Mouse (Mus musculus): ENCODE results near the gene Crim1. TPM values are rescaled to one million over a fixed set of nuclear protein-coding genes. Genes with fewer than 3 reads are reported as not detected.

Crim1 gene
- polyA plus RNA-seq, 1 experiment from 2014 or later, result 2.3 TPM

DNA sequence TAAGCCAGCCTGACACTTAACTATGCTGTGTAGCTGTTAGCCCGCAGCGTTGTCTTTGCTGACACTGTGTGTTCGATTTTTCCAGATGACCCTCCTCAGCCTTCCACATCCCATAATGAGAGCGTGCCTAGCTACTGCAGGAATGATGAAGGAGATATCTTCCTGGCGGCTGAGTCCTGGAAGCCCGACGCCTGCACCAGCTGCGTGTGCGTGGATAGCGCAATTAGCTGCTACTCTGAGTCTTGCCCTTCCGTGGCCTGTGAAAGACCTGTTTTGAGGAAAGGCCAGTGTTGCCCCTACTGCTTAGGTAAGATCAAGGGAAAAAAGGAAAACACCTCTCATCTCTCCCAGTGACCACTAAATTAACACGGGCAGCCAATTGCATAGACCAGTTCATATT, 154.8 kb downstream of the Crim1 start:
- Histone ChIP-seq H3K9ac (ENCODE audit: low read length) (no peak overlapping the region), H3K36me3 (ENCODE audit: control insufficient read depth, insufficient read depth) (no peaks in the 10 kb centered on the region), H3K4me2 (ENCODE audit: low read depth, low read length) (no peak overlapping the region), H3K4me3 (ENCODE audit: low read length) (no peak overlapping the region), H3K27me3 (ENCODE audit: control insufficient read depth, insufficient read depth, low read length) (no peaks in the 10 kb centered on the region), H3K4me1 (ENCODE audit: control insufficient read depth, insufficient read depth, low read length) (peaks cover 13% of the 10 kb centered on the region), H3K27ac (ENCODE audit: low read length) (peak overlapping the region; percentile 48; the same call in 1 of the 2 replicates), H3K9me3 (replicated peaks; ENCODE audit: control insufficient read depth, low read length) (no peaks in the 10 kb centered on the region)
- no peak for ATAC-seq (replicated peaks; ENCODE audit: extremely low read depth, insufficient read depth, low FRiP score)
- 82% methylated on average over 12 of the region's 12 CpGs for WGBS

DNA sequence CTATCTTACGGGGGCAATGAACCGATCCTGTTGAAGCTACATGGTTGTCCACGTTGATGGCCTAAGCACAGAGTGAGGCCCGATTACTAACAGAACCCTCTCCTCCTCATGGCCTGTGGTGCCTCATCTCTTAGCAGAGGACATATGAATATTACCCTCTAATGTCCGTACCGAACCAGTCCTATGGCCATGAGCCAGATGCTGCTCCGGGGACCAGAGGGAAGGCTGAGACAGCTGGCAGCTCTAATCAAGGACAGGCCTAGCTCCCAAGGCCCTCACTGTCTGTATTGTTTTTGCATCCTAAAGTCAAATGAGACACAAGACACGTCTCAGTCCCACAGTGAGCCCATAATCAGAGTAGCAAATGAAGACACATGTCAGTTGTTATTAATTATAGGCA, 155.6 kb downstream of the Crim1 start:
- H3K27me3 ChIP-seq (ENCODE audit: control insufficient read depth, insufficient read depth, low read length), result no peaks in the 10 kb centered on the region
- 83% methylated on average over 8 of the region's 8 CpGs for WGBS
- no peak overlapping the region for H3K4me2 ChIP-seq (ENCODE audit: low read depth, low read length)
- no peaks in the 10 kb centered on the region for H3K36me3 ChIP-seq (ENCODE audit: control insufficient read depth, insufficient read depth)
- no peak for ATAC-seq (replicated peaks; ENCODE audit: extremely low read depth, insufficient read depth, low FRiP score)
- no peaks in the 10 kb centered on the region for H3K9me3 ChIP-seq (replicated peaks; ENCODE audit: control insufficient read depth, low read length)
- H3K9ac ChIP-seq (ENCODE audit: low read length), result no peak overlapping the region
- no peak overlapping the region for H3K4me3 ChIP-seq (ENCODE audit: low read length)
- peaks cover 13% of the 10 kb centered on the region for H3K4me1 ChIP-seq (ENCODE audit: control insufficient read depth, insufficient read depth, low read length)
- H3K27ac ChIP-seq (ENCODE audit: low read length), result no peak overlapping the region

DNA sequence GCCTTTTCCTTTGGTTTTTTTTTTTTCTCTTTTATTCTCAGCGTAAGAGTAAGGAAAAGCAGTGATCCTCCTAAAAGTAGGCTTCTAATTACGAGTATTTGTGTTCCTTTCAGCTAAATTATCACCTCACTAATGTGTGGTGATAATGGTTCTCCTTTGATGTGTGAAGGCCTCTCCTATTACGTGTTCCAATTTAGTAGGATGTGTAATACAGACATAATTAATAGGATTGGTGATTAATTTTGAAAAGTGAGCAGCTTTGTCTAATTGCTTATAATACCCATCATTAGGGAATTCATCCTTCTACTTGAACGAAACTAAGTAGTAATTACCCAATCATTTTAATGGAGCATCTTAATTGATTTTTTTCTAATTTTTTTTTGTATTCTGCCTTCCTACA, 157.7 kb downstream of the Crim1 start:
- Histone ChIP-seq H3K4me1 (ENCODE audit: control insufficient read depth, insufficient read depth, low read length) (peaks cover 8% of the 10 kb centered on the region), H3K4me3 (ENCODE audit: low read length) (no peak overlapping the region), H3K9ac (ENCODE audit: low read length) (no peak overlapping the region), H3K4me2 (ENCODE audit: low read depth, low read length) (no peak overlapping the region), H3K27me3 (ENCODE audit: control insufficient read depth, insufficient read depth, low read length) (no peaks in the 10 kb centered on the region), H3K36me3 (ENCODE audit: control insufficient read depth, insufficient read depth) (no peaks in the 10 kb centered on the region), H3K27ac (ENCODE audit: low read length) (no peak overlapping the region), H3K9me3 (replicated peaks; ENCODE audit: control insufficient read depth, low read length) (no peaks in the 10 kb centered on the region)
- no peak for ATAC-seq (replicated peaks; ENCODE audit: extremely low read depth, insufficient read depth, low FRiP score)
- WGBS, result 82% methylated on average over 4 of the region's 4 CpGs

DNA sequence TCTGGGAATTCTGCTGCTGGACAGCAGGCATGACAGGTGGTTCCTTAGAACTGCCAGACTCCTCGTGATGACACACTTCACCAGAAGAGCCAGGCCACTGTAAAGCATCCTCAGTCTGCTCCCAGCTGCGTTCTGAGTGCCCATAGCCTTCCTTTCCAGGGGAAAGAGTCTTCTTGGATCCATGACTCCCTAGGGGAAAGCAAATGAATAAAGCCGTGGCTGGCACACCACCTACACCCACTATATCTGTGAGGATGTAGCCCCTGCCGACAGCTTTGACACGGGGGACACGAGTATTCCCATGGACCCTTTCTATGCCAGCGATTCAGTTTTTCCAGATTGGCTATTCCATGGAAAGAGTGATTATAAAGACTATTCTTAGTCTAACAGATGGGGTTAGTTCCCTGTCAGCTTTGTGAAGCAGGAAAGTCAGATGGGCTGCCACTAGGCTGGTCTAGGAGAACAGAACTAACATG, 158.2 kb downstream of the Crim1 start:
- ATAC-seq (replicated peaks; ENCODE audit: extremely low read depth, insufficient read depth, low FRiP score), result no peak
- H3K36me3 ChIP-seq (ENCODE audit: control insufficient read depth, insufficient read depth), result no peaks in the 10 kb centered on the region
- no peak overlapping the region for H3K4me2 ChIP-seq (ENCODE audit: low read depth, low read length)
- H3K9ac ChIP-seq (ENCODE audit: low read length), result no peak overlapping the region
- no peaks in the 10 kb centered on the region for H3K27me3 ChIP-seq (ENCODE audit: control insufficient read depth, insufficient read depth, low read length)
- H3K4me3 ChIP-seq (ENCODE audit: low read length), result no peak overlapping the region
- no peaks in the 10 kb centered on the region for H3K9me3 ChIP-seq (replicated peaks; ENCODE audit: control insufficient read depth, low read length)
- H3K27ac ChIP-seq (ENCODE audit: low read length), result no peak overlapping the region
- peaks cover 7% of the 10 kb centered on the region for H3K4me1 ChIP-seq (ENCODE audit: control insufficient read depth, insufficient read depth, low read length)
- 64% methylated on average over 7 of the region's 7 CpGs for WGBS

DNA sequence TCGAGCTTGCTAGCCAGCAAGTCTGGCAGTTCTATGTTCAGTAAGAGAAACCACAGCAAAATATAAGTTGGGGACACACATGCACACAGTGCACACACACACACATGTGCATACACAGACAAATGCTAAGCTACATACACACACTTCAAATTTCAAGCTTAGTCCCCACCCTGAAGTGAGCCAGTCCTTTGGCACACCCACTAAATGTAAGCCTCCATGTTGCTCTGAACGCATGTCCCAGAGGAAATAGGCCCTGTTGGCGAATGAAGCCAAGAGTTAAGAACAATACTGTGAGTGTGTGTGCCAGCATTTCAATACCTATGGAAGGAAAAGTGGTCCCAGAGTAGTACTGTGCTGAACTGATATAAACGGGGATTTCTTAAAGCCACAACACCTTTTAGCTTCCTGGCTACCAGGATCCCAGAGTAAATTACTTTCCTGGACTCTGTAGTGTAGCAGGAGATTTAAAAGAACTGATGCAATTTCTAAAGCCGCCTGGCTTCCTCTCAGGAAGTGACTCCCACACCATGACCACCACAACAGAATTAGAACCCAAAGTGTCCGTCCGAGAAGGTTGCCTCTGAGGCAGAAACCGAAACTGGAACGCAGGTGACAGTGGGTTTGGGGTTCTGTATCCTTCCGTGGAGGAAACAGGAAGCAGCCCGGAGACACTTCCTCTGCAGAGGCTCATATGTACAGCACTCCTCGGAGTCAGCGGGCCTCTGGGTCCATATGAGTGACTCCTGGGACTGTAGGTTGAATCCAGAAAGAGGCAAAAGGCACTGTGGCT, 162.1 kb downstream of the Crim1 start:
- peak overlapping the region; percentile 34 for H3K27ac ChIP-seq (ENCODE audit: low read length)
- ATAC-seq (replicated peaks; ENCODE audit: extremely low read depth, insufficient read depth, low FRiP score), result peak; percentile 65
- H3K4me2 ChIP-seq (ENCODE audit: low read depth, low read length), result peak overlapping the region; percentile 6; the same call in 1 of the 2 replicates

DNA sequence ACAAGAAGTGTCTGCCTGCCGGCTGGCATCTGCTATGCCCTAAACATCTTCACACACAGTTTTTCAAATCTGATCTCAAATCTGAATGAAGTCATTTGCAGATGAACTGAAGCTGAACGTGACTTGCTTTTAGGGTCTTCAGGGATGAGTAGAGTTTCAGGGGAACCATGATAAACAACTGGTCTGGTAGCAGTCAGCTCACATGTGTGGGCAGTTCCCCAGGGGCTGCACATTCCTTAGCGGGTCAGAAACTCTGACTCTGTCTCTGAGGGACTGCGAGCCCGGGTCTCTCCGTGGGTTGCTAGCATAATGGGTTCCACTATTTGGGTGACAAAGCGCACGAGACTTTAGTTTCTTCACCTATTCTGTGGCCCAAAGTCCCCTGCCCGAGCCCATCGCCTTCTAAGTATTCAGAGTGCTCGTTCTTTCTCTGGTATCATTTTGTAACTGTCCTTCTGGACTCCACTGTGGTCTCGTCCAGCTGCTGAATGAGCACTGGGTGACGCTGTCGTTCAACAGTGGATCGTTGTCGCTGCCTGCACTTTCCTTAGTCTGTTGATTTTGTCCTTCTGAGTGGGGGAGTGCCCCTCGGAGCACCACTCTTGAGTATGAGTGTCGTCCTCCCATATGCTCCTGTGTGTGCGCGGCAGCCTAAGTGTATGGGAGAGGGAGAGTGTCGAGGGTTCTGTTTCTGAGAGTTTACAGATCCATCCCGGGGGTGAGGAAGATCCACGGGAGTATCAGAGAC, 164.7 kb downstream of the Crim1 start:
- no peak overlapping the region for H3K4me3 ChIP-seq (ENCODE audit: low read length)
- no peaks in the 10 kb centered on the region for H3K9me3 ChIP-seq (replicated peaks; ENCODE audit: control insufficient read depth, low read length)
- peaks cover 2% of the 10 kb centered on the region; the same call in 1 of the 2 replicates for H3K4me1 ChIP-seq (ENCODE audit: control insufficient read depth, insufficient read depth, low read length)
- H3K27ac ChIP-seq (ENCODE audit: low read length), result no peak overlapping the region
- H3K9ac ChIP-seq (ENCODE audit: low read length), result no peak overlapping the region
- peaks cover 6% of the 10 kb centered on the region for H3K36me3 ChIP-seq (ENCODE audit: control insufficient read depth, insufficient read depth)
- H3K27me3 ChIP-seq (ENCODE audit: control insufficient read depth, insufficient read depth, low read length), result no peaks in the 10 kb centered on the region
- no peak for ATAC-seq (replicated peaks; ENCODE audit: extremely low read depth, insufficient read depth, low FRiP score)
- no peak overlapping the region for H3K4me2 ChIP-seq (ENCODE audit: low read depth, low read length)
- WGBS, result 79% methylated on average over 23 of the region's 23 CpGs

More for the DNA sequence above, 162.1 kb downstream of the Crim1 start:
- Histone ChIP-seq H3K4me3 (ENCODE audit: low read length) (no peak overlapping the region), H3K9me3 (replicated peaks; ENCODE audit: control insufficient read depth, low read length) (no peaks in the 10 kb centered on the region), H3K4me1 (ENCODE audit: control insufficient read depth, insufficient read depth, low read length) (peaks cover 2% of the 10 kb centered on the region; the same call in 1 of the 2 replicates), H3K9ac (ENCODE audit: low read length) (no peak overlapping the region), H3K27me3 (ENCODE audit: control insufficient read depth, insufficient read depth, low read length) (no peaks in the 10 kb centered on the region), H3K36me3 (ENCODE audit: control insufficient read depth, insufficient read depth) (no peaks in the 10 kb centered on the region)
- 66% methylated on average over 13 of the region's 13 CpGs for WGBS

DNA sequence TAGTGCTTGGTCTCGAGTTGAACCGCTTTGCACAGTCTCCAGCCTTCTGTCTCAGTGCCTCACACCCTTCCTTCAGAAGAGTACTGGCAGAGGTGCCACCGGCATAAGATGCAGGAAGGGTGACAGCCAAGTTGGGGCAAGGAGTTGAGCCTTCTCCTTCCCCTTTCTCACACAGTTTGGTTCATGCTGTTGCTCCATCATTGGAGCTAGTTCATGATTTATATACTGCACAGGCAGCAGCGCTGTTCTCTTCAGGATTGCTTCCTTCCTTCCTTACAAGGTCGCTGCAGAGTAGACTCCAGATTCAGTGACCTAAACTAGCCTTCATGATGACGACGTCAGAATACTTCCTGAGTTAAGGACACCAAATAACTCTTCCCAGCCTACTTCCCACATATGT, 166.0 kb downstream of the Crim1 start:
- H3K36me3 ChIP-seq (ENCODE audit: control insufficient read depth, insufficient read depth), result peaks cover 6% of the 10 kb centered on the region
- no peak overlapping the region for H3K27ac ChIP-seq (ENCODE audit: low read length)
- 0 out of 2 replicates have a peak, but pooled peaks cover 2% of the 10 kb centered on the region for H3K4me1 ChIP-seq (ENCODE audit: control insufficient read depth, insufficient read depth, low read length)
- H3K27me3 ChIP-seq (ENCODE audit: control insufficient read depth, insufficient read depth, low read length), result no peaks in the 10 kb centered on the region
- H3K9ac ChIP-seq (ENCODE audit: low read length), result no peak overlapping the region
- WGBS, result 68% methylated on average over 7 of the region's 7 CpGs
- ATAC-seq (replicated peaks; ENCODE audit: extremely low read depth, insufficient read depth, low FRiP score), result no peak
- H3K9me3 ChIP-seq (replicated peaks; ENCODE audit: control insufficient read depth, low read length), result no peaks in the 10 kb centered on the region
- no peak overlapping the region for H3K4me3 ChIP-seq (ENCODE audit: low read length)
- no peak overlapping the region for H3K4me2 ChIP-seq (ENCODE audit: low read depth, low read length)

DNA sequence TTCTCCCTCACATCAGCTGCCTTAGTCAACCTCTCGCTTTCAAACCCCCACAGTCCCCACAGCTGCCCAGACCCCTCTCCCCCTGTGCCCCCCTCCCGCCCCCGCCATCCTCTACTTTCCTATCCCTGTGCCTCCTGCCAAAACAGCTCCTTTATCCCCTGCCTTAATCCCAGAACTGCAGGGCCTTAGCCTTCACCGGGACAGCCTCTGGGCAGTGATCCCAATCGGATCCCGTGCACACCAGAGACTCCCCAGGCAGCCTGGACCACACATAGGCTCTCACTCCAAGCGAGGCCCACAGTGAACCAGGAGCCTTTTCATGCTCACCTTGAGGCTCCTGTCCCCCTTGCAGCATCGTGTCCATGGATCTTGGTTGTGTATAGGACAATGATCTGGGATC, 168.4 kb downstream of the Crim1 start:
- peaks cover 6% of the 10 kb centered on the region for H3K36me3 ChIP-seq (ENCODE audit: control insufficient read depth, insufficient read depth)
- no peaks in the 10 kb centered on the region for H3K9me3 ChIP-seq (replicated peaks; ENCODE audit: control insufficient read depth, low read length)
- no peak overlapping the region for H3K4me3 ChIP-seq (ENCODE audit: low read length)
- 74% methylated on average over 8 of the region's 8 CpGs for WGBS
- no peak for ATAC-seq (replicated peaks; ENCODE audit: extremely low read depth, insufficient read depth, low FRiP score)
- H3K27ac ChIP-seq (ENCODE audit: low read length), result no peak overlapping the region
- H3K9ac ChIP-seq (ENCODE audit: low read length), result no peak overlapping the region
- no peak overlapping the region for H3K4me2 ChIP-seq (ENCODE audit: low read depth, low read length)
- no peaks in the 10 kb centered on the region for H3K27me3 ChIP-seq (ENCODE audit: control insufficient read depth, insufficient read depth, low read length)
- H3K4me1 ChIP-seq (ENCODE audit: control insufficient read depth, insufficient read depth, low read length), result no peaks in the 10 kb centered on the region

DNA sequence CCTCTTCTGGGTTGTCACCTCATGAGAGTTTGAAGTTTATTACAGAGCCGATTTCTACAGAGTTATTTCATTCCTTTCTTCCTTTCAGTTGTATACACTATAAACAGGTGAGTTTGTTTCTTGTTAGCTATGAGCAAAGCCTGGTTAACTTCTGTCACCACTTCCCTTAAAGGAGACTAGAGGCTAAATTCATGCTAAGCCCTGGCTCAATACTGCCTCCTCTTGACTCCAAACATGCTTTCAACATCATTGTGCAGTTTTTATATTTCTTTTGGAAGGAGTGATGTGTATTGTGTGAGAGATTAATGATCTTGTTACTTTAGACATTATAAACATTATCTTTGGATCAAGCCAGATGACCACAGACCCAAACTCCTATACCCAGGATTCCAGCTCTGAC, 170.4 kb downstream of the Crim1 start:
- H3K36me3 ChIP-seq (ENCODE audit: control insufficient read depth, insufficient read depth), result peaks cover 8% of the 10 kb centered on the region
- H3K4me2 ChIP-seq (ENCODE audit: low read depth, low read length), result no peak overlapping the region
- H3K9ac ChIP-seq (ENCODE audit: low read length), result no peak overlapping the region
- no peak for ATAC-seq (replicated peaks; ENCODE audit: extremely low read depth, insufficient read depth, low FRiP score)
- H3K4me3 ChIP-seq (ENCODE audit: low read length), result no peak overlapping the region
- no peaks in the 10 kb centered on the region for H3K9me3 ChIP-seq (replicated peaks; ENCODE audit: control insufficient read depth, low read length)
- H3K4me1 ChIP-seq (ENCODE audit: control insufficient read depth, insufficient read depth, low read length), result no peaks in the 10 kb centered on the region
- H3K27me3 ChIP-seq (ENCODE audit: control insufficient read depth, insufficient read depth, low read length), result no peaks in the 10 kb centered on the region
- WGBS, result 74% methylated on average over 1 of the region's 1 CpGs
- H3K27ac ChIP-seq (ENCODE audit: low read length), result no peak overlapping the region

Data from heart, embryonic 16.5 days (tissue).